Mouse (Mus musculus): ENCODE measurements around the gene Acod1.

Acod1 gene

DNA sequence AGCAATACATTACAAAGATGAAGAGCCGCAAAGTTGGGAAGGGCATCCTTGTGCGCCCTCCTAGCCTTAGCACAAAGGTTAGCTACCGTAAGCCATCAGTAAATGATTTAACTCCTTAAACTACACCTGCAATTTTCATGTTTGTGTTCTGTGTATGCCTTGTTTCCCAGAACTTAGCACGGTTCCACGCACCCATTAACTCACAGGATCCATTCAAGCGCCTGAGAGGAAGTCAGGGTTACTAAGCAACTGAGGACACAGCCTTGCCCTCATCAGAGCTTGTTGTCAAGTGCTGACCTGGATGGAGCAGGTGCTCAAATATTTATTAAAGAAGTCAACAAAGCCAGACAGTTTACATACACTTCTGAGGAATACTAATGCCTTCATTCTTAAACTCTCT, 55.5 kb downstream of the Acod1 start:
- DNase-seq (ENCODE audit: low spot score in 2 of 2) = no peak

DNA sequence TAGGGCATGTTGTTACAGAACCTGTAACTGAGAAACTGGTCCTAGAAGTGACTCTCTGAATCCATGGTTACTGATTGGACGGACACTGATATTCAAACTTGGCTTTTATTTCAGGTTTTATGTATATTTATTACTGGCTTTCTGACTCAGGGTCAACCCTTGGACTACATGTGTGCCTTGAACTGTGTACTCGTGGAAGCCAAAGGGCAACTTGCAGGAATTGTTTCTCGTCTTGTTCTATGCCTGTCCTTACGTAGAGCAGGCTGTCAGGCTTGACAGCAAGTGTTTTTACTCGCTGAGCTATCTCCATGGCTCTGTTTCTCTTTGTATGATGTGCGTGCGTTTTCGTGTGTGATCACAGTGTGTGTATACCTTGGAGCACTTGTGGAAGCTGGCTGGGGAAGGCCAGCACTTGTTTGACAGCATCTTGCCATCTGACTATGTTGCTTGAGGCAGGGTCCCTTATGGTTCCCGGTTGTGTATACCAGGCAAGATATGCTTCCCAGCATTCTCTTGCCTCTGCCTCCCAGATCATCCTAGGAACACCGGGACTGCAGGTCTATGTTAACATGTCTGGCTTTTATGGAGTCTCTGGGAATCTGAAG, 56.1 kb downstream of the Acod1 start:
- DNase-seq (ENCODE audit: low spot score in 2 of 2) = no peak
